Mouse (Mus musculus) spleen, adult 18-20 months (tissue): ENCODE results near the gene Trib2.

Source experiments
- DNase-seq, 2 experiments: peaks; one replicate each; pipeline ENCODE4 v3.0.0; 2022; ENCODE audit warnings: mixed read lengths in 2 of 2

The Trib2 gene

GRCm38 (mm10) chr12:15761453-15762116, 55.1 kb downstream of the Trib2 start:
- no peak for DNase-seq

DNA sequence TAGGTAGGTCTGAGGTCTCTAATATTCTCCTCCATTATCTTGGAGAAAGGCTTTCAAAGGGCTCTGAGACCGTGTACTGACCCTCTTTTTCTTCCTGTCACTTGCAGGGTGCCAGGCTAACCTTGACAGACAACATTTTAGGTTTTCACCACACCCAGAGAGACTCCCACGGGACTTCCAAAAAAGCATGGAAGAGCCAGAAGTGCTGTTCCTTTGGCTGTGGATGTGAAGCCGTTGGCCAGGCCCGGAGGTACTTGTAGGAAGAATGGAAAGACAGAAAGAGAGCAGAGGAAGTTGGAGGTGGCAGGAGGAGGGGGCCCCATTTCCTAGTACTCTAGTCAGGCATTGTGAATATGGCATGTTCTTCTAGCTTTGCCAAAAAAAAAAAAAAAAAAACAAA, 56.0 kb downstream of the Trib2 start:
- no peak for DNase-seq

DNA sequence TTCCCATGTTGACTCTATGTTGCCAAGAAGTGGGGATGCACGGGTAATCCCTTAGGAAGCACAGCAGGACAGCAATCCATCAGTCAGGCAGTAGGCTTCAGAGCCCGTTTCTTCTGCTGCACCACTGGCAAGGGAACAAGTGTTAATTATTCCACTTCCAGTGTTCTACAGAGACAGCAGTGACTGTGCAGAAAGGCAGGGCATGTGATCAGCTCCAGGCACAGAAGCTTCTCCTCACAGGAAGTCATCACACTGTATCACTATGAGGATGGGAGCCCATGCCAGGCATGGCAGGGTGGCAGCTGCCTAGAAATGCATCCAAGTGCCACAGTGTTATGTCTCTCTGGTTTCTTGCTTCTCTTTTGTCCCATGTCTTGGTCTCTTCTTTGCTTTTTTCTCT, 57.9 kb downstream of the Trib2 start:
- DNase-seq: no peak

GRCm38 (mm10) chr12:15757351-15757750, 59.4 kb downstream of the Trib2 start:
- no peak for DNase-seq

- DNase-seq: no peak
Observed at GRCm38 (mm10) chr12:15755030-15755690, 61.6 kb downstream of the Trib2 start.

- no peak for DNase-seq
Observed at GRCm38 (mm10) chr12:15754602-15755001, 62.1 kb downstream of the Trib2 start.

DNA sequence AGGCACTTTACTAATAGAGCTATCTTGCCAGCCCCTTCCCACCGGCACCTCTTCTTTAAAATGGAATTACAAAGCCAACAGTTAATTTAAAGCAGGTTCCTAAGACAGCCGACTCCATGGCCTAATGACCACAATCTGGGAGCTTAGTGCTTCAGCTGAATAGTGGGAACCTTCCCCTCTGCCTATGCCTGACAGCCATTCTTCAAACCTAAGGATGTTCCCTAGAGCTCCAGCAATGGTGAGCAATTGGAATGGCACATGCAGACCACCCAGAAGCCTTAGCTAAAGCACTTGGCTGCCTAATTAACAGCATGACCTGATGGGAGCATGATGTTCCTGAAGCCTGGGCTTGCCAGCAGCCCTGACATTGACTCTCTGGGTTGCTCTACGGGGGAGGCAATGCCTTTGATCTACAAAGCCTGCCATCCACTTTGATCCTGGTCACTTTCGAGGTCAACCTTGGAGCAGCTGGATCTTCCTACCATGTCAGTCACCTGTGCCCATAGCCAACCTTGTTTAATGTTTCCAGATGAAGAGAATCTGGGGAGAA, 67.0 kb downstream of the Trib2 start:
- DNase-seq: no peak

DNA sequence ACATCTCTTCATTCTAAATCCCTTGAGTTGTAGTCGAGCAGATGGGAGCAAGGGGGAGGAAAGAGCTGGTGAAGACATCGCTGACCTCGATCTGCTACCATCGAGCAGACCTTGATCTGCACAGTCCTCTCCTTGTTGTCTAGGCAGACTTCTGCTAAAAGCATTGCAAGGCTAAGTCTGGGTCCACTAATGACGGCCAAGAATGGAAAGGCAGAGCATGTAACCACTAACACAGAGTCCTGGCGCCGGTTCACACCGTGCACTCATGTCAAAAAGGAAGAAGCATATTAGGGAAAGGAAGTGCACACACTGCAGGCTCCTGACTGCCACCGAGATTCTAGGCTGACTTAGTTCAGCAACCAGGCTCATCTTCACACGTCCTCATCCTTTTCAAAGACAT, 71.0 kb downstream of the Trib2 start:
- DNase-seq: no peak
